Mouse (Mus musculus) lung, postnatal 10 days (tissue): Measurements from ENCODE around the gene Ccdc63.

Experiments
- DNase-seq: peaks from one replicate; pipeline ENCODE4 v3.0.0; 2021

The Ccdc63 gene

GRCm38 (mm10) chr5:122115266-122115763 lies 25.3 kb downstream of the Ccdc63 start:
- no peak for DNase-seq

- DNase-seq = peak; percentile 76
Measured at GRCm38 (mm10) chr5:122114176-122114575, 26.4 kb downstream of the Ccdc63 start.

- DNase-seq = no peak
Measured at GRCm38 (mm10) chr5:122113450-122113849, 27.2 kb downstream of the Ccdc63 start.

DNA sequence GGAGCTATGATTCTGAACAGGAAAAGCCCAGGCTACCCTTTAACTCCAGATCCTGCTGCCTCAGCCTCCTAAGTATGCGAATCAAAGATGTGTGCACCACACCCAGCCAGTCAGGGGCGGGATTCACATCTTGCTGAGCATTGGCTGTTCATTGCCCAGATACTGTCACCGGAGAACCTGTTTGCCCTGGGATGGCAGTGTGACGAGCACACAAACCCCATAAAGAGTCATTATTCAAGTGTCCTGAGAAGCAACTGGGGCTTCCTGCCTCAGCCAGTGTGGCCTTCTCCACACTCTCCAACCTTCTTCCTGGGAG lies 28.7 kb downstream of the Ccdc63 start:
- no peak for DNase-seq

- no peak for DNase-seq
Measured at GRCm38 (mm10) chr5:122111091-122111932, 29.3 kb downstream of the Ccdc63 start.

DNA sequence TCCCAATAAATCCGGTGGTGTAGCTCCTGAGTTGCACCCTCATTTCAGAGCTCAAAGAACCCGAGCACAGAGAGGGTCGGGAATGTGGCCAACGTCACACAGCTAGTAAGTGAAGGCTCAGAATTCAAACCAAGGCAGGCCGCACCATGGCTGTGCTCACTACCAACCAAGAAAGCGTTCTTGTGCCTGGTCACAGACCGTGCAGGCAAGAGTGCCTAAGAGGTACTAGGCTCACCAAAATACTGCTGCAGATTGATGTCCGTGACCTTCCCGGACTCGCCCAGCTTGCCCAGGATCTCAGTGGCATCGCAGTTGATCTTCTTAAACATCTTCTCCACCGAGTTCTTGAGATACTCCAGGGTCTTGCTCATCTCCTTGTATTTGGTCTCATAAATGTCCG lies 30.0 kb downstream of the Ccdc63 start:
- DNase-seq = no peak

DNA sequence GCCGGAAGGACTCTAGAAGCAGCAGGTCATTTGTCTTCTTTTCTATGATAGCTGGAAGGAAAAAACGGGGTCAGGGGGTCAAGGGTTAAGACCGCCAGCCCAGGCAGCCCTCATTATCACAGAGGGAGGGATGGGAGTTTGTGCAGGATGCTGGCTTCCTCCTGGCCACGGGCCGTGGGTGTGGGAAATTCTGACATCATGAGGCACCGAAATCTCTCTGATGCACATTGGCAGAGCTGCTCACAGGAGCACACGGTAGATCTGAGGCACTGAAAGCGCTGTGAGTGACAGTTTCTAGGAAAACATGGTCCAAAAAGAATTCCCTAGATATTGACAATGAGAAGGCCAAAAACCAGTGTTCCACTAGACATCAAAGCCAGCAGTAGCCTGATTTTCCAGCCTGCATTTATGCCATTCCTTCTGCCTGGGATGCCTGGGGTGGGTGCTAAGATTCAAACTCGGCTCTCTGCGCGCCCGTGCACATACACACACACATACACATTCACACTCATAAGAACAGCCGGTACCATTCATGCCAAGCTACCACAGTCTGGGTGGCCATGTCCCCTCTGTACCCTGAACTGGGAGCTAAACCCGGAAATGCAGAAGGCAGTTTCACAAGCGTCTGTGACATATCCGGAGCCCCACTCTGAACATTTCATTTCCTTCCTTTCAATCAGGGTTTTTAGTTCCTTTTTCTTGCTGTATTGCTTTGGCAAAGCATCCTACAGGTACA lies 31.1 kb downstream of the Ccdc63 start:
- DNase-seq = no peak

DNA sequence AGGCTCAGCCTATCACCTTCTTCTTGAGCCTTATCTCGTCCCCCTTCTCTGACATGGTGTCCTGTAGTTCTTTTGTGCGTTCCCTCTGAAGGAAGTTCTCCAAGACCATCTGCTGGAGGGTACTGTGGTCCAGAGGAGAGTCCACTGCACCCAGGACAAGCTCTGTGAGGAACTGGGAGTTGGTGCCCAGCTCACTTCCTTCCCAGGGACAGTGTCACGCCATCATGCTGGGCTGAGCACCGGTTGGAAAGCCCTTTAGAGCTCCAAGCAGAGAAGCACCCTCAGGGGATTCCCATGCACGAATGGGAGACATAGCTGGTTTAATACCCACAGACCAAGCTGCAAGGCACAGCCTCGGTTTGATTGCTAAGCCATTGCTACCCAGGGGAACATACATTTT lies 32.5 kb downstream of the Ccdc63 start:
- no peak for DNase-seq

DNA sequence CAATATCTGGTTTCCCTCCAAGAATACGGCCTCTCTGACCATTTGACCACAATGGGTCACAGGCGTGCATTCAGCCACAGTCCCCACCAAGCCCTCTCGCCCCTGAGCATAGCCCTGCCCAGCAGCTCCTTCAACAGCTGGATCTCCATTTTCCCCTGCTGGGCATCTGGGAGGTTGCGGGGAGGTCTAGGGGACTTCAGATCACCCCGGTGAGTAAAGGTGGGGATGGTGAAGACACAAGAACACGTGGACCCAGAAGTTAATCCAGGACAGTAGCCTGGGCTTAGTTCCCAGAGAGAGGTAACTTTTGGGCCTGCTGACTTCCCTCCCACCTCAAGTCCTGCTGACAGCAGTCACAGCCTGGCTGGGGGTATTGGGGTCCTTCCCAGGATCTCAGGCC lies 34.4 kb downstream of the Ccdc63 start:
- DNase-seq = no peak

GRCm38 (mm10) chr5:122104981-122105380 lies 35.6 kb downstream of the Ccdc63 start:
- no peak for DNase-seq

DNA sequence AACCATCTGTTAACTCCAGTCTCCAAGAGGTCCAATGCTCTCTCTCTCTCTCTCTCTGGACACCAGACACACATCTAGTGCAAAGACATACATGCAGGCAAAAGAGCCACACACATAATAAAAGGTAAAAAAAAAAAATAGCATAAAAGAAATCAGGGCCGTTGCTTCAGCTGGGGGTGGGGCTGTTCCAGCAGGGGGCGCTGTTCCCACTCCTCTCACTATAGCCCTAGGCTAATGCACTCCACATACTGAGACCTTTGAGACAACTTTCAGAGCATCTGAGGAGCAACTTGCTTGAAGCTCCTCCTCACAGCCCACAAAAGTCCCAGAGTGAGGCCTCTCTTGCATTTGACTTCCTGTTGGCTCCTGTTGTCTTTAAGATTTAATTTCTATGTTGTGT lies 36.4 kb downstream of the Ccdc63 start:
- peak; percentile 51 for DNase-seq

DNA sequence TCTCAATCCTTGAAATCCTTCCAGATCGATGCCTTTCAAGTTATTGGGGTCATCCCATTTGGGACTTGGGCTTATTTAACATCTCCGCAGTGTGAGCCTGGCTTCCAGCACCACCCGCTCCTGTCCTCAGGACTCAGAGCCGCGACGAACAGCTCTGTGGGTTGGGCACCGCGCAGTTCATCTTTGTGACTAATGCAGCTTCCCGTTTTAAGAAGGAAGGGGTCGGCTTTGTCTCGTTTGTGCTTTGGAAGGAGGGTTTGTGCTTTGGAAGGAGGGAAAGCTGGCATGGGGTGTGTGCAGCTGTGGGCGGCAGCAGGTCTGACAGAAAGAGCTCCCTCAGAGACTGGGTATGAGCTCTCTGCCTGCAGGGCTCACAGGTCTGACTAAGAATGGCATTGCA lies 37.5 kb downstream of the Ccdc63 start:
- no peak for DNase-seq

GRCm38 (mm10) chr5:122102476-122103050 lies 38.1 kb downstream of the Ccdc63 start:
- DNase-seq = no peak

DNA sequence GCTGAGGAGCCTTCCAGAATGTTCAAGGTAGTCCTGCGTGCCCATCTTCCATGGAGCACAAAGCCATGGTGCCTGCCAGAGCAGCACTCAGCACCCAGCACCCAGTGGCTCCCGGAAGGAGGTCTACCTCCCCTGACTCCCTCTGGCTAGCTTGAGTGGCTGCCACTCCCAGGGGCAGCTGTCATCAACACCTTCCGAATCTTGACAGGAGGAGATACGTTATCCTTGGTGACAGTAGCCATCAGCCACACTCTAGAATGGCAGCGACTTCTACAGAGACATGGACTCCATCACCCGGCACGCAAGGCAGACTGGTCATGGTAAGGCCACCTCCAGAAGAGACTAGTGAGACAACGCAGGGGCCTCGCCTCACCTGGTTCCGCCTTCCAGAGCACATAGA lies 46.2 kb downstream of the Ccdc63 start:
- DNase-seq = no peak

- DNase-seq = no peak
Measured at GRCm38 (mm10) chr5:122093734-122094133, 46.9 kb downstream of the Ccdc63 start.

GRCm38 (mm10) chr5:122092794-122093193 lies 47.8 kb downstream of the Ccdc63 start:
- no peak for DNase-seq

- DNase-seq = peak; percentile 69
Measured at GRCm38 (mm10) chr5:122091070-122091469, 49.6 kb downstream of the Ccdc63 start.

- no peak for DNase-seq
Measured at GRCm38 (mm10) chr5:122089664-122090063, 51.0 kb downstream of the Ccdc63 start.

GRCm38 (mm10) chr5:122088917-122089316 lies 51.7 kb downstream of the Ccdc63 start:
- peak; percentile 91 for DNase-seq

DNA sequence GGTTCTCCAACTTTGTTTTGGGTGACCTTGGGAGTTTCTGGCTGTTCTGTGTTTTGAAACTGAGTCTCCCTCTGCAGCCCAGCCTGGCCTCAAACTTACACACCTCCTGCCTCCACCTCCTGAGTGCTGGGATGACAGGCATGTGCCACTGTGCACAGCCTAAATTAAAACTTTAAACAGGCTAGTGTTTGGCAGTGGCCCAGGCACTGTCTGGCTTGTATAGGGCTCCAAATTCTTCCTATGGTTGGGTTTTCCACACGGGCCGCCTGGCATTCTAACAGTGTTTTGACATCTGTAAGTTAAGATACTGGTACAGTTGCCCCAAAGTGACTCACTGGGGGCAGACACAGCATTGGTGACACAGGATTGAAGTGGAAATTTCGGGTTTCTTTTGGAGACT lies 54.5 kb downstream of the Ccdc63 start:
- no peak for DNase-seq

DNA sequence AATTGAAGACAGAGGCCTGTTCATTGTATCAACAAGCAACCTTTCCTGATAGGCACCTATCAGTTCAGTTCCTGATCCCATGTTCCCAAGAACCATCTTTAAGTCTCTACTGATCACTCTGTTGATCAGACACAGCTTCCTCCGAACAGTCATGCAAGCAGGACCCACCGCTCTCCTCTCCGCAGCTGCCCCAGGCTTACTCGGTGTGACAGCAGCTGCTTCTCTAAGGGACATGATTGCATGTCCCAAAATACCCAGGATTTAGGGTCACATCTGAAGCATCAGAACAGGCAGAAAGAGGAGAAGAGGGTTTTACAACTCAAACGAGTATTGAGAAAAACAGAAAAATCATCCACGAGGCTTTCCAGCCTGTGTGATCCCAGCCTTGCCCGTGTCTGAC lies 55.3 kb downstream of the Ccdc63 start:
- DNase-seq = no peak

- DNase-seq = no peak
Measured at GRCm38 (mm10) chr5:122084470-122084869, 56.2 kb downstream of the Ccdc63 start.

DNA sequence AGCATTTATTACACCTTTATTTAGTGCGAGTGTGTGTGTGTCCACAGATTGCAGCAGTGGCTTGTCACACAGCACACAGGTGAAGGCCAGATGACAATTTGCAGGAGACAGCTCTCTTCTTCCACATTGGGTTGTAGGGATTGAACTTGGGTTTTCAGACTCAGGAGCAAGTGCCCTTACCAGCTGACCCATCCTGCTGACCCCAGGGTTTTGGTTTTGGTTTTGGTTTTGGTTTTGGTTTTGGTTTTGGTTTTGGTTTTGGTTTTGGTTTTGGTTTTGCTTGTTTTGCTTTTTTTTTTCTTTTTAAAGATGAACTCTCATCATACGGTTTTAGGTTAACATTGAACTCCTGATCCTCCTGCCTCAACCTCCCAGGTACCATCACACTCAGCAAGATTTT lies 57.3 kb downstream of the Ccdc63 start:
- no peak for DNase-seq

- no peak for DNase-seq
Measured at GRCm38 (mm10) chr5:122081471-122081870, 59.2 kb downstream of the Ccdc63 start.
